Mouse (Mus musculus) lung, postnatal 14 days (tissue): ENCODE measurements around the gene Gtf2h3.

ENCODE experiments used
- DNase-seq: peaks from one replicate; pipeline ENCODE4 v3.0.0; 2021

Gtf2h3 gene

GRCm38 (mm10) chr5:124637836-124638235 lies 58.9 kb downstream of the Gtf2h3 start:
- DNase-seq: no peak
